Mouse (Mus musculus) liver (tissue): ENCODE data around the gene Olfr904.

Experiments used
- DNase-seq: peaks from one replicate; pipeline ENCODE4 v3.0.0-alpha.2; 2020; ENCODE audit warnings: mixed read lengths

Gene Olfr904

DNA sequence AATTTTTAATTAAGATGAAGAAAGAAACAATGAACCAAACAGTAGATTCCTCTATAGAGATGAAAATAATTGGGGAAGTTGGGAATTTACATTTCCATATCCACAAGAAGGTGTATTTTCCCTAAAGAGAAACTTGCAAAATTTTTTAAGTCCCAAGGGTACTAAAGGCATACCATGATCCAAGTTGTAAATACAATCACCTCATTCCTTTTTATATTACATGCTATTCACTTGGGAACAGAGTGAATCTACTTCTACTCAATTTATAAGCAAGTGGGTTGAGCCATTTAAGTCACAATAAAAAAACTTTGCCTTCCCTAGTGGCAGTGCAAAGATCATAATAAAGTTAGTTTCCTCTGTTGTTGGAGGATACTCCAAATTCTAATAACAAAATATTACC is at the start of gene Olfr904:
TSS of gene Olfr904 (plus strand) at position 301 of the 400 bp plus-strand sequence.
- DNase-seq = no peak

DNA sequence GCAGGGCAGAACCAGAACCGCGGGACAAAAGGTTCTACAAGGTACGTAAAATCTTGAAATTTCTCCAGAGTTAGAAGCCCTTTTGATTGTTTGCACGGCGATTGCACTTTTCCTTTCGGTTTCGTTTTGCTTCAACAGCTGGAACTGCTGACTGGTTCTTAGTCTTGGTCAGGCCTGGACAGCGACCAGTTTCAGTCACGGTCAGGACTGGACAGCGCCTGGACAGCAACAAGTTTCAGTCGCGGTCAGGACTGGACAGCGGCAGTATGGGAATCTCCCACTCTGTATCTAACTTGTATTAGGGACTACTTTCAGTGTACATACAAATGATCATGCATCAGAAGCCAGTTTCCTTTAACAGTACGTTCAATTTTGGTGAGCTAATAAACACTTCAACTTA is 49.4 kb upstream of the Olfr904 start:
- peak; percentile 19 for DNase-seq

GRCm38 (mm10) chr9:38423801-38424200 is 39.1 kb upstream of the Olfr904 start:
- no peak for DNase-seq

- no peak for DNase-seq
These were observed 35.9 kb upstream of the Olfr904 start for GRCm38 (mm10) chr9:38427026-38427425.

GRCm38 (mm10) chr9:38429155-38429554 is 33.8 kb upstream of the Olfr904 start, which contains the start of gene Olfr901:
Olfr901 (plus strand) TSS chr9:38429455.
- DNase-seq = no peak

- no peak for DNase-seq
These were observed 15.6 kb upstream of the Olfr904 start, which contains the start of gene Olfr902 for GRCm38 (mm10) chr9:38447352-38447751. Olfr902 (plus strand) TSS chr9:38447652.

DNA sequence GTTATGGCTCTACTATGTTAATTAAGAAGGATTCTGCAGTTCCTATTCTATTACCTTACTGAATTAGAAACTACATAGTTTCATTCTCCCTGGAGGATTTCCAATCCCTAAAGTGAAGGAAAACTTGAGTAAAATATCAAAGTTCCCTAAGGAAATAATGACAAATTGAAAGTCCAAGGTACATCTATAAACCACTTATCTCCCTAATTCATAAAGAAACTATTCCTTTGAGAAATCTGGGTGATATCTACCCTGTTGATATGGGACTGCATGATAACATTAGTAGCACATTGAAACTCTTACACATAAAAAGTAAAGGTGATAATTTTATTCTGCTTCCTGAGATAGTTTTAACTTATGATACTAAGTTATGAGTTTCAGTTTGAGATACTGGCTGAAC is 7.9 kb downstream of the Olfr904 start, which contains the start of gene Olfr905:
TSS of gene Olfr905 (plus strand) at position 301 of the 400 bp plus-strand sequence.
- no peak for DNase-seq

DNA sequence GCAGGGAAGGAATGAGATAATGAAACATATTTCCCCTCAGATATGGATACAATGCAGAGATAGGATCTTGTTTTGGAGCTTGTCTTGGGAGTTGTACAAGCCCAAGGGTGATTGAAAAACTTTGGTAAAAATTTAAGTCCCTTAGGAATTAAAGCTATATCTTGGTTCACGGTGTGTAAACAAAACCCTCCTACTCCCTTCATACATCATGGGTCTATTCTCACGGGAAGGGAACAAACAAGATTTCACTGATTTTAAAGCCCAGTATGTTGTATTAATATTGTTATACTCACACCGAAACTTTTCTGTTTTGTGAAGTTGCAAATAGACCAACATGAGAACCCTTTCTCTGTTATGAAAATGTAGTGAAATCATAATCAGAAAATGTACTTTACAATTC is 23.8 kb downstream of the Olfr904 start, which contains the start of gene Olfr906:
TSS of gene Olfr906 (plus strand) at position 301 of the 400 bp plus-strand sequence.
- no peak for DNase-seq

GRCm38 (mm10) chr9:38495501-38495900 is 32.6 kb downstream of the Olfr904 start, which contains the start of gene Olfr907:
Olfr907 (plus strand) TSS chr9:38495801.
- no peak for DNase-seq

DNA sequence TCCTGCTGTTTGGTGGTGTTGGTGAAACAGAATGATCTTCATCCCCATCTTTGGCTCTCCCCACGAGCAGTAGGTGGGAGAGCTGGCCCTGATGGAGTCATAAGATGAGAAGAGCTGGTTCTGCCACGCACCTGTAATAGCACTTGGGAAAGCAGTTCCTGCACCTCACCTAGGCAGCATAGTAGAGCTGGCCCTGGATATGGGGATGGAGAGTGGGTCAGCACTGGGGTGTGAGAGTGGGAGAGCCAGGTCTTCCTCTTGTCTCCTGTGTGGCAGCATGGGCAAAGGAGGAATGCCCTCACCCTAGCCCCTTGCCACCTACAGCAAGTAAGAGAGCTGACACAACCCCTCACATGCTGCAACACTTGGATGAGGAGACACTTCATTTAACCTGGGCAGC is 49.4 kb downstream of the Olfr904 start:
- no peak for DNase-seq
